Mouse (Mus musculus): ENCODE data around the gene Tcl1b3.
"Not testable (repeated sequence)": the region's sequence is repeated elsewhere in the genome, so short reads cannot be mapped to it uniquely, and the experiment has no call there.

Gene Tcl1b3

DNA sequence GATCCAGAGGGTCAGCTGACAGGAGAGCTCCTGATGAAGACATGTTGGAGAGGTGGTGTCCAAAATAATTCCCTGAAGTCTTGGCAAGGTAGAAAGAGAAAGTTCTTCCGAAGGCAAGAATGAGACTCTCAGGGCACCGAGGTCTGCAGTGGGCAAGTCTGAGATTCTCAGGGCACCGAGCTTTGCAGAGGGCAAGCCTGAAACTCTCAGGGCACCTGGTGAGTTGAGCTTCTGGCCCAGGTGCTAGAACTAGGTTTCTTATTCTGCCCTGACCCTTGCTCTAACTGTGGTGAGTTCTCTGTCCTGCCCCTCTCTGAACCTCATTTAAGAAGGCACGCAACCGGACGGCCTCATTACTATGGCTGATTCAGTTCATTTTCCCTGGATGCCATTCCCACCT is at the start of gene Tcl1b3:
Tcl1b3 (plus strand) TSS at position 301 of the 400 bp plus-strand sequence.
- H3K27me3 ChIP-seq (ENCODE audit: insufficient read depth, low read length); H3K4me1 ChIP-seq (replicated peaks; ENCODE audit: low read depth, low read length); H3K36me3 ChIP-seq (ENCODE audit: insufficient read depth, low read length); H3K4me3 ChIP-seq (replicated peaks; ENCODE audit: low read length): not testable (repeated sequence)
- H3K9me3 ChIP-seq (ENCODE audit: low read length), result peaks cover 10% of the 10 kb centered on the region

DNA sequence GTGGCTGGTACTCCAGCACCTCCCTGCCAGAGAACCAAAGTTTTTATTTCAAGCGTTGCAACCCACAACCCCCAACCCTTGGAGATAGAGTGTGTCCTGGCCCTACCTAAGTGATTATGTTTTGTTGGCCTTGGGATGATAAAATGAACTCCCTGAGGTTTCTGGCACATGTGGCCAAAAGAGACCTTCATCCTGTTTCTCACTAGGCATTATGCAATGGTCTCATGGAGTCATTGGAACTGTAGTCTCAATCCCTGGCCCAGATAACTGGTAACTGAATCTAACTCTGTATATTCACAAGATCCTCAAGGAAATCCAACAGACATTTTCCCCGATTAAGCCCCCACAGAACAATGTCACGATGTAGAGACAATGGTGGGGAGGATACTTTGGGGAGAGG is 47.7 kb upstream of the Tcl1b3 start:
- H3K4me1 ChIP-seq (replicated peaks; ENCODE audit: low read depth, low read length), result no peaks in the 10 kb centered on the region
- H3K27me3 ChIP-seq (ENCODE audit: insufficient read depth, low read length), result no peaks in the 10 kb centered on the region
- no peaks in the 10 kb centered on the region for H3K36me3 ChIP-seq (ENCODE audit: insufficient read depth, low read length)
- no peaks in the 10 kb centered on the region for H3K9me3 ChIP-seq (ENCODE audit: low read length)
- H3K4me3 ChIP-seq (replicated peaks; ENCODE audit: low read length), result no peak overlapping the region
- no peak for TF ChIP-seq CTCF (conservative IDR thresholded peaks at IDR 0.05; ENCODE audit: low read length)
- no peak for TF ChIP-seq POU5F1 (IDR thresholded peaks at IDR 0.05; ENCODE audit: borderline replicate concordance, low read length)
- no peak for TF ChIP-seq NANOG (IDR thresholded peaks at IDR 0.05; ENCODE audit: borderline replicate concordance, low read length)

DNA sequence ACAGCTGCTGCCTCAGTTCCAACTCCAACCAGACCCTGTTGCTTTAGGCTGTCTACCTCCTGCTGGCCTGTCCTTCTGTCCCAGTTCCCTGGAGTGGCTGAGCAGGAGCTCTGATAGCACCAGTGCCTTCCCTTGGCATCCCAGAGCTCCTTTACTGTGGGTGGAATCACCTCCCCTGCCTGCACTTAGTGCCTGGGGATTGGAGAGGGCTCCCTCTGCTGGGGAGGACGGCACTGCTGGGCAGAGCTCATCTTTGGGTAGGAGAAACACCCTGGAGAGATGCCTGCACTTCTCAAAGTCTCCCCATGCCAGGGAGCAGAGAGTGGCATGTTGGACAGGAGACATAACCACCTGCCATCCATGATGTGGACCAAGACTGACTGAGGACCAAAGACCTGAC is 45.9 kb upstream of the Tcl1b3 start:
- H3K36me3 ChIP-seq (ENCODE audit: insufficient read depth, low read length); H3K9me3 ChIP-seq (ENCODE audit: low read length); H3K4me3 ChIP-seq (replicated peaks; ENCODE audit: low read length); H3K27me3 ChIP-seq (ENCODE audit: insufficient read depth, low read length); H3K4me1 ChIP-seq (replicated peaks; ENCODE audit: low read depth, low read length): not testable (repeated sequence)

DNA sequence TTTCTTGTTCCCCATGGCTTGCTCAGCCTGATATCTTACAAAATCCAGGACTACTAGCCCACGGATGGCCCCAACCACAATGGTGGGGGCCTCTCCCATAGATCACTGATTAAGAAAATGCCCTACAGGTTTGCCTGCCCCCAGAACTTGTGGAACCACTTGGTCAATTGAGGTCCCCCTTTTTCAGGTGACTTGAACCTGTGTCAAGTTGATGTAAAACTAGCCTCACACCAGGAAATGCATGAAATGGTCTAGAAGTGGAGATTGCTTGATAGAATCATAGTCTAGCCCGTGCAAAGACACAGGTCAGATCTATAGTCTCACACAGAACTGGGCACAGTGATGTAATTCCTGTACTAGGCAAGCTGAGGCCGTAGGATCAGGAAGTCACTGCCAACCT is 45.1 kb upstream of the Tcl1b3 start, which contains the start of gene Tcl1b2:
Tcl1b2 (plus strand) TSS at position 301 of the 400 bp plus-strand sequence.
- TF ChIP-seq NANOG (IDR thresholded peaks at IDR 0.05; ENCODE audit: borderline replicate concordance, low read length) (no peak), POU5F1 (IDR thresholded peaks at IDR 0.05; ENCODE audit: borderline replicate concordance, low read length) (no peak), CTCF (conservative IDR thresholded peaks at IDR 0.05; ENCODE audit: low read length) (no peak)

GRCm38 (mm10) chr12:105155286-105155685 is 35.6 kb upstream of the Tcl1b3 start:
- peaks cover 18% of the 10 kb centered on the region for H3K9me3 ChIP-seq (ENCODE audit: low read length)
- not testable (repeated sequence) for H3K4me3 ChIP-seq (replicated peaks; ENCODE audit: low read length); H3K27me3 ChIP-seq (ENCODE audit: insufficient read depth, low read length); H3K36me3 ChIP-seq (ENCODE audit: insufficient read depth, low read length); H3K4me1 ChIP-seq (replicated peaks; ENCODE audit: low read depth, low read length)

More for the DNA sequence above, 45.1 kb upstream of the Tcl1b3 start, which contains the start of gene Tcl1b2:
- Histone ChIP-seq H3K9me3 (ENCODE audit: low read length) (peaks cover 3% of the 10 kb centered on the region; the same call in 1 of the 2 replicates), H3K4me1 (replicated peaks; ENCODE audit: low read depth, low read length) (no peaks in the 10 kb centered on the region), H3K27me3 (ENCODE audit: insufficient read depth, low read length) (no peaks in the 10 kb centered on the region), H3K36me3 (ENCODE audit: insufficient read depth, low read length) (no peaks in the 10 kb centered on the region), H3K4me3 (replicated peaks; ENCODE audit: low read length) (no peak within 1 kb of the TSS)

DNA sequence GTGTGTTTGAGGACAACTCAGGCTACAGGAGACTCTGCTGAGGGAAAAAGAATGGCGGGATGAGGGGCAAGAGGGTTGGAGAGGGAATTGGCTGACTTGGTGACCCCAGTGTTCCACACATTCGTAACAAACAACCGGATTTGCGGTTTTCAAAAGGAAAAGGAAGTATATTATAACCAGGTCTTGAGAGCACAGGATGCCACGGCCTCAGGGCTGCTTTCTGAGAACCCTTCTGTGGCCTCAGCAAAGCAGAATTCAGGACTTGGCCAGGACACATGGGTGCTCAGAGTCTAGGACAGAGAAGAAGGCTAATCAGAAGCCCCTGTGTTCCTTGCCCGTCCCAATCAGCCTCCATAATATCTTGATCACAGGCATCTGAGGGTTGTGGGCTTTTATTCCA is 32.0 kb upstream of the Tcl1b3 start:
- H3K27me3 ChIP-seq (ENCODE audit: insufficient read depth, low read length), result no peaks in the 10 kb centered on the region
- peaks cover 2% of the 10 kb centered on the region; the same call in 1 of the 2 replicates for H3K9me3 ChIP-seq (ENCODE audit: low read length)
- H3K4me3 ChIP-seq (replicated peaks; ENCODE audit: low read length), result no peak overlapping the region
- H3K4me1 ChIP-seq (replicated peaks; ENCODE audit: low read depth, low read length), result no peaks in the 10 kb centered on the region
- TF ChIP-seq NANOG (IDR thresholded peaks at IDR 0.05; ENCODE audit: borderline replicate concordance, low read length) (no peak), CTCF (conservative IDR thresholded peaks at IDR 0.05; ENCODE audit: low read length) (no peak), POU5F1 (IDR thresholded peaks at IDR 0.05; ENCODE audit: borderline replicate concordance, low read length) (no peak)
- H3K36me3 ChIP-seq (ENCODE audit: insufficient read depth, low read length), result no peaks in the 10 kb centered on the region

- TF ChIP-seq POU5F1 (IDR thresholded peaks at IDR 0.05; ENCODE audit: borderline replicate concordance, low read length) (no peak), NANOG (IDR thresholded peaks at IDR 0.05; ENCODE audit: borderline replicate concordance, low read length) (no peak), CTCF (conservative IDR thresholded peaks at IDR 0.05; ENCODE audit: low read length) (no peak)
- peaks cover 5% of the 10 kb centered on the region for H3K27me3 ChIP-seq (ENCODE audit: insufficient read depth, low read length)
- H3K4me1 ChIP-seq (replicated peaks; ENCODE audit: low read depth, low read length), result no peaks in the 10 kb centered on the region
- H3K4me3 ChIP-seq (replicated peaks; ENCODE audit: low read length), result no peak within 1 kb of the TSS
- H3K9me3 ChIP-seq (ENCODE audit: low read length), result no peaks in the 10 kb centered on the region
- H3K36me3 ChIP-seq (ENCODE audit: insufficient read depth, low read length), result no peaks in the 10 kb centered on the region
These were observed 31.5 kb upstream of the Tcl1b3 start, which contains the start of gene Tcl1b1 for GRCm38 (mm10) chr12:105159390-105159789. Tcl1b1 (plus strand) TSS chr12:105159690.

- TF ChIP-seq NANOG (IDR thresholded peaks at IDR 0.05; ENCODE audit: borderline replicate concordance, low read length) (no peak), POU5F1 (IDR thresholded peaks at IDR 0.05; ENCODE audit: borderline replicate concordance, low read length) (no peak), CTCF (conservative IDR thresholded peaks at IDR 0.05; ENCODE audit: low read length) (no peak)
- H3K27me3 ChIP-seq (ENCODE audit: insufficient read depth, low read length), result peaks cover 11% of the 10 kb centered on the region
These were observed 24.1 kb upstream of the Tcl1b3 start for GRCm38 (mm10) chr12:105166734-105167133.

GRCm38 (mm10) chr12:105173366-105173765 is 17.5 kb upstream of the Tcl1b3 start:
- no peaks in the 10 kb centered on the region for H3K9me3 ChIP-seq (ENCODE audit: low read length)
- TF ChIP-seq NANOG (IDR thresholded peaks at IDR 0.05; ENCODE audit: borderline replicate concordance, low read length) (no peak), POU5F1 (IDR thresholded peaks at IDR 0.05; ENCODE audit: borderline replicate concordance, low read length) (no peak), CTCF (conservative IDR thresholded peaks at IDR 0.05; ENCODE audit: low read length) (no peak)
- no peaks in the 10 kb centered on the region; the same call in 1 of the 2 replicates for H3K27me3 ChIP-seq (ENCODE audit: insufficient read depth, low read length)
- H3K4me3 ChIP-seq (replicated peaks; ENCODE audit: low read length), result no peak overlapping the region
- no peaks in the 10 kb centered on the region for H3K4me1 ChIP-seq (replicated peaks; ENCODE audit: low read depth, low read length)
- H3K36me3 ChIP-seq (ENCODE audit: insufficient read depth, low read length), result no peaks in the 10 kb centered on the region

More at GRCm38 (mm10) chr12:105166734-105167133, 24.1 kb upstream of the Tcl1b3 start:
- Histone ChIP-seq H3K4me3 (replicated peaks; ENCODE audit: low read length) (no peak overlapping the region), H3K4me1 (replicated peaks; ENCODE audit: low read depth, low read length) (no peaks in the 10 kb centered on the region), H3K9me3 (ENCODE audit: low read length) (no peaks in the 10 kb centered on the region), H3K36me3 (ENCODE audit: insufficient read depth, low read length) (no peaks in the 10 kb centered on the region)
